Mouse (Mus musculus): ENCODE data around the gene Tat.

DNA sequence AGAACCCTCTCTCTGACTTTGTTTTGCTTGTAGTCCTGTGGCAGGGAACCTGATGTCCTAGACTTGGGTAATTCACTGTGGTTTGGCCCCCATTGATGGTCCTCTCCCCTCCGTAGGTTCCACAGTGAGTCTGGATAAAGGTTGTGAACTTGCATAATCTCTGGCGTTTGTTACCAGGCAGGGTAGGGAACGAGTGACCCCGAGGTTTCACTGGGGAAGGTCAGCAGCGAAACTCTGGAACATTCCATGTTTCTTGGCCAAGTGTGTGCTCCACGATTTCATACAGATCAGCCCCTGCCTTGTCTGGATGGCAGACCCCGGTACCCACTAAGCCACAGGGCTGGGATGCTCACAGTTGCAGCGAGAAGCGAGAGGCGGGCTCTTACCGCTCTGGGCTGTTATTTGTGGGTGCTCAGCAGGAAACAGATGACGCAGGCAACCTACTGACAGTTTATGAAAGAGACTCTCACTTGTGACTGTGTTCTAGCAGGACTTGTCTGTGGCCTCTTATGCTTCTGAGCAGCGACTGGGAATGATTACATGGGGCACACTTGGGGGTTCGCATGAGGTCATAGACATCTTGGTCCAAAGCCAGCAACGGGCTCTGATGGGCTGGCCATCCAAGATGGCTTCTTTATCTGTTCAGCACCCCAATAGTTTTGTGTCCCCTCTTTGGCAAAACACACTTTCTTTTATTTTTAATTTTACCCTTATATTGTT is 7.7 kb upstream of the Tat start:
- TF ChIP-seq CTCF (IDR thresholded peaks at IDR 0.05; ENCODE audit: low read depth) (no peak), EP300 (IDR thresholded peaks at IDR 0.05; ENCODE audit: low read depth) (no peak)

Measured in liver, postnatal 0 days (tissue).